In genomic region chr13:33921699-33922098, GRCm38 (mm10) we compare ENCODE assay signal across 21 mouse cellular contexts. TPM values are rescaled to one million over a fixed set of nuclear protein-coding genes. Genes with fewer than 3 reads are reported as not detected.
"Had no signal": no experiment of that assay in that cellular context is flagged by ENCODE, and none has a peak within 500 bp of the region (broad histone marks: within the 10 kb centered on the region; RNA-seq: fewer than 3 reads in every experiment).

No protein-coding gene starts in this region.

- H3K4me1 ChIP-seq: limb, embryonic 10.5 days; limb, embryonic 13.5 days; liver, embryonic 12.5 days; liver, embryonic 15.5 days; lung, embryonic 15.5 days had no signal

- DNase-seq: kidney, adult 8-10 months; kidney, postnatal 14 days; kidney, postnatal 4 days; liver; lung, adult 18-20 months; lung, postnatal 10 days; lung, postnatal 36 days; midbrain, embryonic 14.5 days; right cerebral cortex, adult 18-20 months; right cerebral cortex, postnatal 25 days; thymus, postnatal 25 days had no signal

- ATAC-seq: inflammation-experienced regulatory T-cells, adult 6 months; liver, embryonic 12.5 days had no signal

- H3K27ac ChIP-seq: limb, embryonic 10.5 days; limb, embryonic 13.5 days; liver, embryonic 12.5 days; liver, embryonic 15.5 days; lung, embryonic 15.5 days; stomach, postnatal 0 days had no signal

- H3K27me3 ChIP-seq: limb, embryonic 13.5 days; liver, embryonic 12.5 days; liver, embryonic 15.5 days; lung, embryonic 15.5 days had no signal

- H3K4me3 ChIP-seq: limb, embryonic 10.5 days; limb, embryonic 13.5 days; liver, embryonic 12.5 days; liver, embryonic 15.5 days; lung, embryonic 15.5 days had no signal

- H3K4me2 ChIP-seq: limb, embryonic 13.5 days; liver, embryonic 12.5 days; liver, embryonic 15.5 days; lung, embryonic 15.5 days had no signal

- H3K9ac ChIP-seq: limb, embryonic 13.5 days; liver, embryonic 12.5 days; liver, embryonic 15.5 days; lung, embryonic 15.5 days had no signal

- H3K9me3 ChIP-seq: limb, embryonic 10.5 days; limb, embryonic 13.5 days; liver, embryonic 12.5 days; liver, embryonic 15.5 days; lung, embryonic 15.5 days had no signal

RNA-seq across cellular contexts. Expression of gene Serpinb6c, which starts 16.2 kb away (rescaled TPM):
- total RNA-seq: megakaryocyte, adult 5-6 weeks had no signal
- polyA plus RNA-seq: inflammation-experienced regulatory T-cells, adult 6 months; liver, embryonic 12.5 days; liver, embryonic 15.5 days; neural tube, embryonic 11.5 days; stomach, embryonic 14.5 days had no signal
